Mouse (Mus musculus) heart, postnatal 36 days (tissue): ENCODE results near the gene Irf4. TPM values are rescaled to one million over a fixed set of nuclear protein-coding genes. Genes with fewer than 3 reads are reported as not detected.

Source experiments
- DNase-seq, 2 experiments: peaks; one replicate each; pipeline ENCODE4 v3.0.0; 2021 to 2022
- intact Hi-C: fragments of 180-260 bp; cut with DNase I; formaldehyde crosslinking; loops from one replicate; pipeline ENCODE4 v1.15.1; 2025
- total RNA-seq, 2 experiments: library from RNA; stranded (reverse); gene quantifications; 2 replicates each; pipeline ENCODE4 v1.2.3; 2021

The Irf4 gene
- total RNA-seq: 1 to 10 TPM; 1.2 to 1.7 TPM

DNA sequence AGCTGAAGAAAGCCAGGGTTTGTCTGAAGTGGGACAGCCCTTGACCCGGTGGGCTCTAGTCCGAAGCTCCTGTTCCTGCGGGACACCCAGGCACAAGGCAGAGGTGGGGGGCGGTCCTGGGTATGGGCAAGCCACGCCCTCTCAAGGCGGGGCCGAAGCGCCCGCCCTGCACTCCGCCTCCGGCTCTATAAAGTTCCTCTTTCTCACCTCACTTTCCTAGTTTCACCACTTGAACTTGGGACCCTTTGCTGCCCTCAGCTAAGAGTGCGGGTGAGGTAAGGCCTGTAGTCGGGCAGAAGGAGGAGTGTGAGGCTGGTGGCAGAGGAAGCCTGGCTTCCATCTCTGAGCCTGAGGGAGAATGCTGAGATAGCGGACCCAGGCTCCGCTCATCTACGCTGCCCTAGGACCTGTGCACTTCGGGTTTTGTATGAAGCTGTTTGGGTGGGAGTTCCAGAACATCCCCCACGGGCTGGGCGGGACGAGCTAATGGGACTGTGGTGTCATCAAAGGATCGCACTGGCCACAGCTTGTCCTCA is at the start of gene Irf4:
Irf4 (plus strand) TSS at position 206 of the 536 bp plus-strand sequence.
- intact Hi-C loops: no loop called here
- DNase-seq: peak; percentile 51 to 68

DNA sequence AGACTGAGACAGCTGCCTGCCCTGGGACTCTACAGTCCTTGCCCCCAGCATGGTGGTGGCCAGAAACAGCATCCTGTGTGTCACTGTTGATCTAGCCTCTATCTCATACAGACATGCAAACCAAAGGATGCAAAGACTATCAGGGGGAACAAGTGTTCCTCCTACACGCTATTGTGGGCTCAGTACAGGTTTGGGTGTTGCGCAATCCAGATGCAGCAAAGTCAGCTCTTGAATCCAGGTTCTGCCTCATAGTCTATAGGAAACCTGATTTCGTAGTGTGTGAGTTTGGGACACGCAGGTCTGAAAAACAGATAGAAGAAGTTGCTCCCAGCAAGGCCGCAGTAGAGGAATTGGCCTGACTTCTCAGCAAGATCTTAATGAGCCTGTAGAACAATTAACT is 46.3 kb upstream of the Irf4 start:
- intact Hi-C loops: no loop called here
- no peak for DNase-seq

DNA sequence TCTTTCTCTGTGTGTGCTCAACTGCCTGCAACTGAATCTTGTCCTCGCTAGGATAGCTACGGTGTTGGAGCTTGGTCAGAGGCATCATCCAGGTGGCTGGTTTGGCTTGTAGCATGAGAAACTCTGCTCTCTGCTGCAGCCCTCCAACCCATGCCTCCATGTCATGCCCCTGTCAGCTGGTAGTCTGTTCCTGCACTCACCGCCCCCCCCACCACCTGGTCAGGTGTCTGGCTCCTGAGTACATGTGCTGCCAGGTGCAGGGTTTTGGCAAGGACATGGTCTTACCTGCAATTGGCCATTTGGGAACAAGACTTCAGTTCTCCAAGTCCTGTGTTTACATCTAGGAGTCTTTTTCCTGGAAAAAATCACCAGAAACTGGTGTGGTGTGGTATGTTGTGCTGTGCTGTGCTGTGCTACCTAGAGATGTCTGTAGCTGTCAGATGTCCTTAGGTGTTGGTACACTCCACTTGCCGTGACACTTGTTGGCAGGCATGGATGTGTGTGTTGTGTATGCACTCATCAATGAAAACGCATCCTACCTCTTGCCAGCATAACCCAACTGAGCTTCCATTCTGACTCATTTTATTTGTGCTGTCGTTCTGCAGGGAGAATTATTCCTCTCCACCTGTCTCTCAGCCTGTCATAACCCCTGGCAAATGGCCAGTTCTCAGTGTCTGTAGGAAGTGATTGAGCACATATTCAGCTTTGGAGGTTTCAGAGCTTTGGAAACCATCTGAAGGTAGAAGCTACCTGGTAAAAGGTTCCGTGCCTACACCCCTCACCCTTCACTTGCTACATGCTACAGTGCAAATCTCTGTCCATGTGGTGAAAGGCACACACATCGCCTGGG is 44.6 kb upstream of the Irf4 start:
- intact Hi-C loops: no loop called here
- DNase-seq: no peak

DNA sequence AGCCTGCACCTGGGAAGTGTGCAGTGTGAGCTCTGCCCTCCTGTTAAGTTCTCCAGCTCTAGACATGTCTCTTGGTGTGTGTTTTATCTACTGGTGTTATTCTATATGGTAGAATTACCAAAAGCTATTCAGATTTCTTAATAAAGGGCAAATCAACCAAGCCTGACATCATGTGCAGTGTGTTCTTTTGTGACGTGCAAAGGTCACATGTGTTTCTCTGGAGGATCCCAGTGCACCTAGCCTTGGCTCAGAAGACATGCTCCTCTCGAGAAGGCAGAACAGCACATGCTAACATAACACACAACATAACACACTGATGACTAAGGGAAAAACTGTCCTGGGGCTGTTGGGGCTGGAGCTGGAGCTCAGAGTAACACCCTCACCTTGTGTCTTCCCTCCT is 38.0 kb upstream of the Irf4 start:
- no peak for DNase-seq
- intact Hi-C loops: no loop called here

DNA sequence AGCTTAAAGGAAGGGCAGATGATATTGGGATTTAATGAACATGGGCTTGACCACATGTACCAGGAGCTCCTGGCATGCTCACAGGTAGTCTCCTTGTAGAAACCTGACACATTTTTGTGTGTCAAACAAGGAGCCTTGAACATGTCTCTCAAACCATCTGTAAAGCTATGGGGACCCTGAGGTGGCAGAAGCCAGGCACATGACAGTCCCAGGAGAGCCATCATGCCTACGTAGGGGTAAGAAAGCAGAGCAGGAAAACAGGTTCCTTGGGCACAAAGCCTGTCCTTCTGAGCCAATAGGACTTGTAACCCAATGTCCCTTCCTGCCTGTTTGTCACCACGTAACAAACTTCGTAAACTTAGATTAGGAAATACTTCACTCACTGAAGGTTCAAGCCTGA is 37.3 kb upstream of the Irf4 start:
- no peak for DNase-seq
- intact Hi-C loops: no loop called here

DNA sequence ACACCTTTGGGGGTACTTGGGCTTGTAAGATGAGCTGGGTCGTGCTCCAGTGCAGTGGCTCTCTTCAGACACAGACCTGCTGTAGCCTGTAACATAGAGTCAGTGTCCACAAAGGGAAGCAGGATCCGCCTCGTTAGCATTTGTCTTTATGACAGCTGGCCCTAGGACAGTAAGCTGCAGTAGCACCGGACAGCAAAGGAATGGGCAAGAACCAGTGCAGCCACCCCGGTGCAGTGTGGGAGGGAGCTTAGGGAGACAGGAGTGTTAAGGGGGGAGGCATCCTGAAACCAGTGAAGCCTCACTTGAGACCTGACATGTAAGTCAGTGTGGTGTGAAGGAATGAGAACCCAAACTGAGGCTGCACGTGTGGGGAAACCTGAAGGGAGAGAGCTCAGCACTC is 36.7 kb upstream of the Irf4 start:
- DNase-seq: no peak
- intact Hi-C loops: no loop called here

- DNase-seq: no peak
- intact Hi-C loops: no loop called here
Measured at GRCm38 (mm10) chr13:30713621-30714020, 35.4 kb upstream of the Irf4 start.

- DNase-seq: no peak
- intact Hi-C loops: no loop called here
Measured at GRCm38 (mm10) chr13:30714552-30714951, 34.5 kb upstream of the Irf4 start.

DNA sequence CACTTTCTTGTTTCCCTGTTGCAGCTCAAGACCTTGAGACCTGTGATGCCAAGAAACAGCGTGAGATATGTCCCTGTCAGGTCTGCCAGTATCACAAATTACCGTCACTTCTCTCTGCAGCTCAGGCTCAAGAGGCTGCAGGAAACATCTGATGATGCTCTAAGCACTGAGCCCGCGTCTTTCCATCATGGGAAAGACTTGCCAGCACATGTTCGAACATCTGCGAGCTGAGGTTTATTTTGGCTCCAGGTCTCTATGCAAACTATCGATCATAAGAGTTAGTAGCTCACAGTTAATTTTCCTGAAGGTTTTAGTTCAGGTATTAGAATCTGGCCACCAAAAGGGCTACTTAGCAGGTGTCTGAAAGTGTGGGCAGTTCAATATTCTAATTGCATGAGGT is 34.0 kb upstream of the Irf4 start:
- DNase-seq: no peak
- intact Hi-C loops: no loop called here

GRCm38 (mm10) chr13:30715573-30715972 is 33.5 kb upstream of the Irf4 start:
- intact Hi-C loops: no loop called here
- DNase-seq: no peak

DNA sequence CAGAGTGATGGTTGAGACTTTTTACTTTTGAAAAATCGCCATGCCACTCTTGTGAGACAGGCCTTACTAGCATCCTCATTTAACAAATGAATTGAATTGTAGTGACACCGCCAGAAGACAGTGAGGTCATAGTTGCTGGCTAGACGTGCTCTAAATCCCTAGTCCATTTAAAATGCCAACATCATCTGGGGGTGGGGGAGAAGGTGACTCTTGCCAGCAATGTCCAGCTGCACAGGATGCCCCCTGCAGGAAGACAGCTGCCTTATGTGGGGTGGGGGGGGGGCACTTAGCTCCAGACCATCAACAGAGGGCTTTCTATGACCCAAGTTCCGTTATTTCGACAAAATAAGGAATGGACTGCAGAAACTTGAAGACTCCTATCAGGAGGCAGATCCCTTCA is 32.4 kb upstream of the Irf4 start:
- intact Hi-C loops: no loop called here
- no peak for DNase-seq

GRCm38 (mm10) chr13:30722601-30723000 is 26.4 kb upstream of the Irf4 start:
- no peak for DNase-seq
- intact Hi-C loops: no loop called here

DNA sequence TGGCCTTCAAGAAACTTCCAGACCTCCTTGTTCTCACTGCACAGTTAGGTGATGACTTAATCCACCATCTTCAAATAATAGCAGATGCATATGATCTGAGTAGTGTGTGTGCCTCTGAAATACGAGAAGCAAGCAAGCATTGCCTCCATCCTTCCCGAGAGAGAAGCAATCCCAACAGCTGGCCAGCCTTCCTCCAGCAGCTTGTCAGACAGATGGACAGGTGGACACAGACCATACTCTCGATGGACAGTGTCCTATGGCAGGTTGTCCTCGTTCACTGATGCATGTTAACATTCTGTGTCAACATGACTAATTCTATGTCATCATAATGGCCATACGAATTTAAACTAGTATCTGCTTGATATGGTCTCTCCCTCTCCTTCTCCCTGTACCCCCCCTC is 25.8 kb upstream of the Irf4 start:
- DNase-seq: no peak
- intact Hi-C loops: no loop called here

DNA sequence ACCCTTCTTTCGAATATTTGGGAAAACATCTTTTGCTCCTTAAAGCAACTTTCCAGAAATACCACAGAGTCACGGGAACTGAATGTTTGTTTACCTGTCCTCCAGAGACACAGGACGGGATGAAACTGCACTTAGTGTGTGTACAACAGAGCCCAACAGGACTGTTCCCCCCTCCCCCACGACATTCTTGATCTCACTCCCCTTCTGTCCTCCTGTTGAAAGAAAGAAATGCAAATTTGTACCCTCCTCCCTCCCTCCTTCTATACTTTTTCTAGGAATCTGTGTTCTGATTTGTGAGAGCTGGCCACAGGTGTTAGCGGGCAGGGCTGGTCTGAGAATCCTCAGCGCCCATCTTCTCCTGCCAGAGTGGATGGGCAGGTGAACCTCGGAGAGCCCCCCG is 25.2 kb upstream of the Irf4 start:
- intact Hi-C loops: no loop called here
- DNase-seq: no peak

DNA sequence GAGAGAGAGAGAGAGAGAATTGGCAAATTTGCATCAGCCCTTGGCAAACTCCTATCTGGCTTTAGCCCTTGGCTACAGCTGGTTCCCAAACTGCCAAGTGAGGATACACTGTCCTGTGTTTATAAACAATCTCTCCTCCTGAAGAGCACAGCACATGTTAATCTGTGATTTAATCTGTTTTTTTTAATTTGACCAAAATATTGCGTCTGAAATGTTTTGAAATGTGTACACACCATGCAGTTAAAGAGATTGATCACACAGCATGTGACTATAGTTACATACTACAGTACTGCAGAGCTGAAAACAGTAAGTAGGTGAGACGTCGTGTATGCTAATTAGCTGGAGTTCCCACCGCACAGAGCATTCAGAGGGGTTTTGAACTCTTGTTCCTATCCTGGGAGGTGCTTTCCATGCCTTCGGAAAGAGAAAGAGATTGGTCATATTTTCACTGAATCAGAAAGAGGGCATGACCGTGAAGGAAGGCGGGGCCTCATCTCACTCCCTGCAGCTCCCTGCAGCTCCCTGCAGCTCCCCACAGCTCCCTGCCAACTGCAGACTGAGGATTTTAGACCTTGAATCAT is 24.2 kb upstream of the Irf4 start:
- intact Hi-C loops: loop anchor here (5.0 kb wide), 3 partner anchors 62 to 177 kb away; partner anchors contain the start of gene Uqcrfs1
- DNase-seq: no peak

DNA sequence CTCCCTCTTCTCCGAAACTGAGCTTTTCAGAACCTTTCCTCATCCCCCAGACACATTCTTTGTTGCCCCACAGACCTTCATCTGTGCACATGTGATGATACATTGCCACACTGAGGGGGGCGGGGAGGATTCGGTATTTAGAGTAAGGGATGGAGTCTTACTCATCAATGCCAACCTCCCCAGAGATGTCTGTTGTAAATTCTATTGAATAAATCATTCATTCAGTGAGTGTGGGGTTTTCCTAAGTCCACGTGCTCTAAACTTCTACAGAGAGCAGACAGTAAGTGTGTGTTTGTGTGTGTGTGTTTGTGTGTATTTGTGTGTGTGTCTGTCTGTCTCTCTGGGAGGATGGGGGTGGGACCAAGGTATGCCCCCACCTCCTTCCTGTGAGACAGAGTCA is 22.1 kb upstream of the Irf4 start:
- no peak for DNase-seq
- intact Hi-C loops: loop anchor here (5.0 kb wide), 3 partner anchors 65 to 180 kb away; partner anchors contain the start of gene Uqcrfs1

- no peak for DNase-seq
- intact Hi-C loops: loop anchor here (2.0 to 5.0 kb wide), 4 partner anchors 66 to 181 kb away; partner anchors contain the start of gene Uqcrfs1
Measured at GRCm38 (mm10) chr13:30728155-30728554, 20.9 kb upstream of the Irf4 start.

- intact Hi-C loops: loop anchor here (2.0 to 5.0 kb wide), 4 partner anchors 67 to 182 kb away; partner anchors contain the start of gene Uqcrfs1
Measured at GRCm38 (mm10) chr13:30729245-30729644, 19.8 kb upstream of the Irf4 start.

GRCm38 (mm10) chr13:30730104-30730793 is 18.8 kb upstream of the Irf4 start:
- intact Hi-C loops: no loop called here
- no peak for DNase-seq

More at GRCm38 (mm10) chr13:30729245-30729644, 19.8 kb upstream of the Irf4 start:
- peak in 1 of 2 experiments; percentile 25 for DNase-seq

GRCm38 (mm10) chr13:30732709-30733445 is 16.1 kb upstream of the Irf4 start:
- intact Hi-C loops: no loop called here

More at GRCm38 (mm10) chr13:30732709-30733445, 16.1 kb upstream of the Irf4 start:
- DNase-seq: no peak
